Mouse (Mus musculus) embryonic stem cell, embryonic (primary cell): Measurements from ENCODE around the gene Cux1.

Source experiments
- CTCF ChIA-PET, 4 experiments: fragments of 300-600 bp in 2 of 4; fragments of 350-600 bp in 2 of 4; sonication (Branson Sonifier 250); formaldehyde crosslinking; loops; one replicate each; lab custom pipeline; 2022; ENCODE audit warnings: inconsistent platforms in 2 of 4; lab: Charles Lee
- POLR2A ChIA-PET, 4 experiments: fragments of 300-600 bp in 2 of 4; fragments of 350-600 bp in 2 of 4; sonication (Branson Sonifier 250); formaldehyde crosslinking; loops; one replicate each; lab custom pipeline; 2022; ENCODE audit warnings: antibody characterized with exemption in 4 of 4, inconsistent platforms in 1 of 4; lab: Charles Lee

Cux1 gene

GRCm38 (mm10) chr5:136581625-136582024 is 14.3 kb upstream of the Cux1 start:
- ChIA-PET CTCF (interaction anchor here (0.6 to 2.9 kb wide), 13 partner anchors 10 to 481 kb away, joined by 3 to 15 read pairs (median 4); partner anchors contain the start of gene Cux1 (in 1 of the 4)), POLR2A (interaction anchor here in 2 of 4 experiments (0.9 to 1.8 kb wide), 5 partner anchors 13 to 647 kb away, joined by 4 to 7 read pairs (median 5); partner anchors contain the start of gene Ywhag (in 1 of the 2))

- ChIA-PET CTCF (interaction anchor here in 2 of 4 experiments (1.1 to 2.9 kb wide), 12 partner anchors 11 to 726 kb away, joined by 3 to 15 read pairs (median 4); partner anchors contain the start of gene Cux1 (in 1 of the 2)), POLR2A (interaction anchor here in 2 of 4 experiments (0.8 to 1.6 kb wide), 3 partner anchors 15 to 83 kb away, joined by 3 to 5 read pairs (median 4); no protein-coding TSS in a partner anchor)
Observed at GRCm38 (mm10) chr5:136581166-136581565, 13.9 kb upstream of the Cux1 start.

GRCm38 (mm10) chr5:136578201-136578600 is 10.9 kb upstream of the Cux1 start:
- ChIA-PET POLR2A (no interaction called here), CTCF (interaction anchor here in 1 of 4 experiments (1.2 kb wide), 1 partner anchor 10 kb away, joined by 7 read pairs; no protein-coding TSS in a partner anchor)

- CTCF ChIA-PET: interaction anchor here in 1 of 4 experiments (2.0 kb wide), 1 partner anchor 53 kb away, joined by 18 read pairs; no protein-coding TSS in a partner anchor
- POLR2A ChIA-PET: interaction anchor here in 2 of 4 experiments (0.8 to 1.1 kb wide), 4 partner anchors 10 to 35 kb away, joined by 3 to 6 read pairs (median 4); no protein-coding TSS in a partner anchor
Observed at GRCm38 (mm10) chr5:136570171-136570570, 2.9 kb upstream of the Cux1 start.

GRCm38 (mm10) chr5:136568776-136569175 is 1.5 kb upstream of the Cux1 start:
- ChIA-PET CTCF (interaction anchor here (0.5 to 2.3 kb wide), 51 partner anchors 9 to 928 kb away, joined by 3 to 20 read pairs (median 5); no protein-coding TSS in a partner anchor), POLR2A (interaction anchor here (0.5 to 1.2 kb wide), 14 partner anchors 12 to 395 kb away, joined by 3 to 8 read pairs (median 3); no protein-coding TSS in a partner anchor)

GRCm38 (mm10) chr5:136568026-136568765 is 906 bp upstream of the Cux1 start:
- ChIA-PET POLR2A (interaction anchor here in 3 of 4 experiments (0.6 to 1.9 kb wide), 16 partner anchors 12 to 397 kb away, joined by 3 to 8 read pairs (median 4); no protein-coding TSS in a partner anchor), CTCF (interaction anchor here (0.5 to 3.8 kb wide), 51 partner anchors 9 to 929 kb away, joined by 3 to 22 read pairs (median 5); no protein-coding TSS in a partner anchor)

GRCm38 (mm10) chr5:136566812-136567175 is 496 bp downstream of the Cux1 start:
- ChIA-PET CTCF (interaction anchor here in 3 of 4 experiments (0.9 to 3.8 kb wide), 7 partner anchors 15 to 97 kb away, joined by 3 to 22 read pairs (median 7); no protein-coding TSS in a partner anchor), POLR2A (interaction anchor here in 3 of 4 experiments (1.0 to 1.9 kb wide), 4 partner anchors 21 to 396 kb away, joined by 3 to 6 read pairs (median 5); no protein-coding TSS in a partner anchor)

GRCm38 (mm10) chr5:136566001-136566811 is 1.1 kb downstream of the Cux1 start:
- ChIA-PET CTCF (interaction anchor here (0.6 to 3.8 kb wide), 19 partner anchors 9 to 341 kb away, joined by 3 to 22 read pairs (median 4); no protein-coding TSS in a partner anchor), POLR2A (interaction anchor here in 3 of 4 experiments (0.7 to 2.2 kb wide), 15 partner anchors 12 to 296 kb away, joined by 3 to 7 read pairs (median 4); no protein-coding TSS in a partner anchor)

- POLR2A ChIA-PET: interaction anchor here (0.7 to 2.2 kb wide), 15 partner anchors 11 to 439 kb away, joined by 3 to 7 read pairs (median 3); no protein-coding TSS in a partner anchor
- CTCF ChIA-PET: interaction anchor here (0.6 to 3.8 kb wide), 17 partner anchors 8 to 313 kb away, joined by 3 to 22 read pairs (median 4); no protein-coding TSS in a partner anchor
Observed at GRCm38 (mm10) chr5:136565311-136565811, 1.9 kb downstream of the Cux1 start.

GRCm38 (mm10) chr5:136564613-136565299 is 2.5 kb downstream of the Cux1 start:
- ChIA-PET POLR2A (interaction anchor here (0.6 to 2.2 kb wide), 15 partner anchors 11 to 438 kb away, joined by 3 to 7 read pairs (median 3); no protein-coding TSS in a partner anchor), CTCF (interaction anchor here (0.7 to 3.8 kb wide), 12 partner anchors 8 to 283 kb away, joined by 3 to 22 read pairs (median 4); no protein-coding TSS in a partner anchor)

GRCm38 (mm10) chr5:136563996-136564395 is 3.3 kb downstream of the Cux1 start:
- ChIA-PET POLR2A (interaction anchor here (0.5 to 2.2 kb wide), 6 partner anchors 13 to 305 kb away, joined by 3 to 7 read pairs (median 5); no protein-coding TSS in a partner anchor), CTCF (interaction anchor here in 2 of 4 experiments (0.8 to 1.8 kb wide), 3 partner anchors 59 to 282 kb away, joined by 4 to 9 read pairs (median 6); no protein-coding TSS in a partner anchor)

- ChIA-PET POLR2A (interaction anchor here in 1 of 4 experiments (0.6 to 1.7 kb wide), 6 partner anchors 9 to 399 kb away, joined by 3 to 5 read pairs (median 4); partner anchors contain the start of gene Myl10), CTCF (interaction anchor here in 3 of 4 experiments (0.6 to 1.8 kb wide), 3 partner anchors 248 to 926 kb away, joined by 6 to 10 read pairs (median 8); no protein-coding TSS in a partner anchor)
Observed at GRCm38 (mm10) chr5:136563104-136563503, 4.2 kb downstream of the Cux1 start.

GRCm38 (mm10) chr5:136562212-136562611 is 5.1 kb downstream of the Cux1 start:
- CTCF ChIA-PET: interaction anchor here in 3 of 4 experiments (0.6 to 1.1 kb wide), 3 partner anchors 60 to 972 kb away, joined by 4 to 10 read pairs (median 4); no protein-coding TSS in a partner anchor

GRCm38 (mm10) chr5:136561641-136562040 is 5.6 kb downstream of the Cux1 start:
- ChIA-PET POLR2A (interaction anchor here in 2 of 4 experiments (0.6 to 3.0 kb wide), 5 partner anchors 13 to 291 kb away, joined by 3 to 9 read pairs (median 4); no protein-coding TSS in a partner anchor), CTCF (interaction anchor here in 3 of 4 experiments (0.6 to 1.1 kb wide), 4 partner anchors 61 to 971 kb away, joined by 3 to 4 read pairs (median 4); no protein-coding TSS in a partner anchor)

More at GRCm38 (mm10) chr5:136562212-136562611, 5.1 kb downstream of the Cux1 start:
- POLR2A ChIA-PET: interaction anchor here in 1 of 4 experiments (0.6 to 1.7 kb wide), 6 partner anchors 8 to 139 kb away, joined by 3 to 5 read pairs (median 3); partner anchors contain the start of gene Myl10

- POLR2A ChIA-PET: interaction anchor here in 3 of 4 experiments (0.6 to 3.0 kb wide), 10 partner anchors 11 to 260 kb away, joined by 3 to 9 read pairs (median 4); no protein-coding TSS in a partner anchor
- CTCF ChIA-PET: interaction anchor here in 3 of 4 experiments (0.6 to 0.9 kb wide), 4 partner anchors 49 to 149 kb away, joined by 4 to 12 read pairs (median 4); no protein-coding TSS in a partner anchor
Observed at GRCm38 (mm10) chr5:136560656-136561055, 6.6 kb downstream of the Cux1 start.
